Mouse (Mus musculus) heart, adult 2 months (tissue): ENCODE measurements around the gene Pea15a. TPM values are rescaled to one million over a fixed set of nuclear protein-coding genes. Genes with fewer than 3 reads are reported as not detected.

Experiments used
- DNase-seq, 2 experiments: peaks; one replicate each; pipeline ENCODE4 v3.0.0; 2021
- H3K27ac ChIP-seq: fragments of 200-600 bp; 2 replicates; pipeline ENCODE4 v1.8.1; 2022
- H3K27me3 ChIP-seq: fragments of 200-500 bp; 2 replicates; pipeline ENCODE4 v1.6.1; 2012; ENCODE audit warnings: mild to moderate bottlenecking, low read length, inconsistent platforms, mixed read lengths; ENCODE audit not compliant: control insufficient read depth, insufficient read depth
- H3K36me3 ChIP-seq: fragments of 200-500 bp; 2 replicates; pipeline ENCODE4 v1.6.1; 2012; ENCODE audit warnings: low read length, inconsistent platforms; ENCODE audit not compliant: control insufficient read depth, insufficient read depth
- H3K4me1 ChIP-seq: fragments of 200-500 bp; 2 replicates; pipeline ENCODE4 v1.6.1; 2011; ENCODE audit warnings: low read length; ENCODE audit not compliant: control insufficient read depth, insufficient read depth
- H3K4me3 ChIP-seq: fragments of 200-600 bp; 2 replicates; pipeline ENCODE4 v1.8.1; 2022
- H3K79me2 ChIP-seq: fragments of 200-500 bp; replicated peaks from 2 replicates; pipeline ENCODE4 v1.6.1; 2012; ENCODE audit warnings: mild to moderate bottlenecking, inconsistent platforms, low read length, moderate library complexity, mixed read lengths; ENCODE audit not compliant: control insufficient read depth, insufficient read depth
- H3K9ac ChIP-seq: fragments of 200-500 bp; 2 replicates; pipeline ENCODE4 v1.6.1; 2012; ENCODE audit warnings: low read depth, mild to moderate bottlenecking, control low read depth, inconsistent platforms, low read length, mixed read lengths
- CTCF ChIP-seq: fragments of 200-600 bp; IDR thresholded peaks from 2 replicates; pipeline ENCODE4 v1.8.1; 2022; ENCODE audit warnings: antibody characterized with exemption, mild to moderate bottlenecking, moderate library complexity
- EP300 ChIP-seq: fragments of 200-500 bp; IDR thresholded peaks from 2 replicates; pipeline ENCODE4 v1.6.1; 2011; ENCODE audit warnings: low read depth, low read length, control low read depth; ENCODE audit not compliant: insufficient read depth
- POLR2A ChIP-seq: fragments of 200-500 bp; IDR thresholded peaks from 2 replicates; pipeline ENCODE4 v1.6.1; 2011; ENCODE audit warnings: mild to moderate bottlenecking, low read depth, low read length, control low read depth; ENCODE audit not compliant: insufficient read depth
- WGBS: fragments of 180-500 bp; shearing (Covaris S2); methylation state at CpG from one replicate; pipeline ENCODE4 v1.1.7; 2018; 5-methylcytosine and 5-hydroxymethylcytosine counted together
- intact Hi-C: fragments of 180-260 bp; cut with DNase I; formaldehyde crosslinking; loops from one replicate; pipeline ENCODE4 v1.15.1; 2025
- polyA plus RNA-seq: library from polyadenylated mRNA; depleted of rRNA; stranded (reverse); fragments of >200 nt; gene quantifications from 2 replicates; pipeline ENCODE4 v1.2.3, GENCODE M21; 2012
- total RNA-seq, 2 experiments: library from RNA; stranded (reverse); gene quantifications; 2 replicates each; pipeline ENCODE4 v1.2.3; 2021

Gene Pea15a
- total and polyA plus RNA-seq, 3 experiments: 52.2 to 69.8 (median 56.8) TPM

DNA sequence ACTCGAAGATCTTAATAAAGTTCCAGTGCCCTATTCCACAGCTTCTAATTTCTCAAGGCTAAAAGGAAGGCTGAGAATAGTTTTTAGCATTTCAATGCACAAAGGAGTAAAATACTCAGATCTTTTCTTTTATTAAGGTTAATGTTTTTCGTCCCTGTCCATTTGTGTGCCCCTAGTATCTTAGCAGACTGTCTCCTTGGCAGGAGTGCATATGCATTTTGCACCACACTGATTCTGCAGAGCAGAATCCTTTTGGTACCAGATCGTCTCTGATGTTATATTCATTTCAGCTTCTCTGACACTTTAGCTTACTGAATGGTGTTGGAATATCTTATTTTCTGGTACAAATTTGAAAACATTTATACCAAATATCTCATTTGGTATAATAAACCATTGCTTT, 24.8 kb downstream of the Pea15a start:
- H3K9ac ChIP-seq: no peak overlapping the region
- H3K4me1 ChIP-seq: peaks cover 2% of the 10 kb centered on the region
- no peak for TF ChIP-seq POLR2A
- no peak for TF ChIP-seq CTCF
- no peak for TF ChIP-seq EP300
- no peaks in the 10 kb centered on the region; the same call in none of the 2 replicates for H3K79me2 ChIP-seq
- WGBS: 91% methylated on average over 3 of the region's 3 CpGs
- H3K36me3 ChIP-seq: peaks cover 26% of the 10 kb centered on the region
- DNase-seq: no peak
- no peak overlapping the region for H3K4me3 ChIP-seq
- H3K27ac ChIP-seq: no peak overlapping the region; the same call in 1 of the 2 replicates
- no peaks in the 10 kb centered on the region for H3K27me3 ChIP-seq
- intact Hi-C loops: no loop called here

DNA sequence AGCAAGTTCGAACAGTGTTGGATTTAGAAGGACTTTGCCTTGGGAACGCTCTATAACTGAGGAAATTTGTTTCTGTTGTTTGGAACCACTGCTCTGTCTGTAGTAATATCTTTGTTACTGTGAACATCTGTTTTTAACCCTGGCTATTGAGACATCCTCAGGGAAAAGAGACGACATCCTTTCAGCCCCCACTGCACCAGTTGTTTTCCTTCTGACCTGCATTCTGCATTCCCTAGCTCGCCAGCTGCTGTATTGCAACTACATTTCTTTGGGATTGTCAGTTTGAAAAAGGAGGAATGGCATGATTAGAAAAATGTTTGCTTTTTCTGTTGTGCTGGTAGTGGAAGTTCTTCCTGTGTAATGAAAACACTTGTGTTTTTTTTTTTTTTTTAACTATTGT, 25.7 kb downstream of the Pea15a start:
- no peak for DNase-seq
- Histone ChIP-seq H3K9ac (no peak overlapping the region), H3K79me2 (no peaks in the 10 kb centered on the region; the same call in none of the 2 replicates), H3K27ac (peak overlapping the region; percentile 3), H3K27me3 (no peaks in the 10 kb centered on the region), H3K4me1 (peaks cover 2% of the 10 kb centered on the region), H3K4me3 (no peak overlapping the region), H3K36me3 (peaks cover 23% of the 10 kb centered on the region)
- WGBS: 49% methylated on average over 4 of the region's 4 CpGs
- intact Hi-C loops: no loop called here
- TF ChIP-seq EP300: 0 out of 2 replicates have a peak, but pooled peaks have one; percentile 33
- TF ChIP-seq POLR2A: no peak

DNA sequence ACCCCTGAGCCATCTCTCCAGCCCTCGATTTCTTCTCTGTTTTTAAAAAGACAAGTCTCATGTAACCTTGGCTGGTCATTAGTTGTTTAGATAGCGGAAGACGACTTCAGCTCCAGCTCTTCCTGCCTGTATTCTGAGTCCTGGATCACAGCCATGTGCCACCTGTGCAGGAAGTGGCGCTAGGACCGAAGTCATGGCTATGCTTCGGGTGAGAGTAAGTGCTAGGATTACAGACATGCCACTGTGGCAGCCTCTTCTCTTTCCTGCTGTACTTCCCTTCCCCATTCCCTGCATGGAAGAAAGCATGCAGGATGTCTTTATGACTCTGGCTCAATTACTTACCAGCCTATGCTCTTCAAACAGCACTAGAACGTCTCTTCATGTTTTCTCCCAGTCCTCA, 27.5 kb downstream of the Pea15a start:
- intact Hi-C loops: no loop called here
- peaks cover 37% of the 10 kb centered on the region for H3K36me3 ChIP-seq
- TF ChIP-seq EP300: no peak
- TF ChIP-seq CTCF: no peak
- no peak for TF ChIP-seq POLR2A
- no peaks in the 10 kb centered on the region for H3K27me3 ChIP-seq
- H3K79me2 ChIP-seq: no peaks in the 10 kb centered on the region; the same call in none of the 2 replicates
- peaks cover 2% of the 10 kb centered on the region for H3K4me1 ChIP-seq
- no peak overlapping the region; the same call in 1 of the 2 replicates for H3K9ac ChIP-seq
- no peak overlapping the region for H3K4me3 ChIP-seq
- no peak for DNase-seq
- no peak overlapping the region for H3K27ac ChIP-seq
- 36% methylated on average over 7 of the region's 7 CpGs for WGBS

DNA sequence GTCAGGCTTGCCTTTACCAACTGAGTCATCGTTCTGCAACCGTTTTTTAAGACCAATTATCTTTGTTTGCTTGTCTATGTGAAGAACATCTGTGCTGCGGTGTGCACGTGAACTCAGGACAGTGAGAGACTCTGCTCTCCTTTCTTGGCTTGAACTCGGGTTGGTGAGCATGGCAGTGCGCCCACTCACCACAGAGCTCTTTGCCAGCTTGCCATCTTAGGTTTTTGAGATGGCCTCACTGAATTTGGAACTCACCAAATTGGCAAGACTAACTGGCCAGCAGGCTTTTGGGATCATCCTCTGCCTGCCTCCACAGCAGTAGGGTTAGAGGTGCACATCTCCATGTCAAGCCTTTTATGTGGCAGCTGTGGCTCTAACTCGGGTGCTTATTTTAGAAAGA, 28.8 kb downstream of the Pea15a start:
- TF ChIP-seq CTCF: no peak
- H3K27me3 ChIP-seq: no peaks in the 10 kb centered on the region
- peaks cover 44% of the 10 kb centered on the region for H3K36me3 ChIP-seq
- H3K79me2 ChIP-seq: no peaks in the 10 kb centered on the region; the same call in 1 of the 2 replicates
- no peak for DNase-seq
- 67% methylated on average over 7 of the region's 7 CpGs for WGBS
- no peak overlapping the region for H3K4me3 ChIP-seq
- peaks cover 2% of the 10 kb centered on the region for H3K4me1 ChIP-seq
- H3K27ac ChIP-seq: no peak overlapping the region
- intact Hi-C loops: no loop called here
- H3K9ac ChIP-seq: no peak overlapping the region

DNA sequence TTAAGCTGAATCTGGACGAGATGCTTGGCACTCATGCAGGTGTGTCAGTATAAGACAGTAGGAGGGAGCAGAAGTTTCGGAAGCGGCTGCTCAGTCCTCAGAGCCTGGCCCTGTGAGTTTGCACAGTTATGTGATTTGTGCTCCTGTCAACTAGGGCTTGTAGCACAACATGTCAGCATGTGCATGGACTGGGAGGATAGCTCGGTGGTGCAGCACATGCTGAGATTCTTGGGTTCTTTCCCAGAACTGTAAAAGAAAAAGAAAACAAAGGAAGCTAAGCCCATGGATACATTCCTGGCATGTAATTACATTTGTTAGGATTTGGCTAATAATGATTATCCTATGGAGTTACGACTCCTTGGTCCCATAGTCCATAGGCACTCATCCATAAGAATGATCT, 33.4 kb downstream of the Pea15a start:
- H3K9ac ChIP-seq: no peak overlapping the region
- H3K27me3 ChIP-seq: no peaks in the 10 kb centered on the region
- 77% methylated on average over 5 of the region's 5 CpGs for WGBS
- intact Hi-C loops: no loop called here
- no peak overlapping the region for H3K4me3 ChIP-seq
- peaks cover 32% of the 10 kb centered on the region for H3K36me3 ChIP-seq
- TF ChIP-seq POLR2A: no peak
- TF ChIP-seq EP300: no peak
- TF ChIP-seq CTCF: no peak
- peaks cover 3% of the 10 kb centered on the region for H3K79me2 ChIP-seq
- peaks cover 2% of the 10 kb centered on the region; the same call in 1 of the 2 replicates for H3K4me1 ChIP-seq
- no peak overlapping the region for H3K27ac ChIP-seq
- no peak for DNase-seq

DNA sequence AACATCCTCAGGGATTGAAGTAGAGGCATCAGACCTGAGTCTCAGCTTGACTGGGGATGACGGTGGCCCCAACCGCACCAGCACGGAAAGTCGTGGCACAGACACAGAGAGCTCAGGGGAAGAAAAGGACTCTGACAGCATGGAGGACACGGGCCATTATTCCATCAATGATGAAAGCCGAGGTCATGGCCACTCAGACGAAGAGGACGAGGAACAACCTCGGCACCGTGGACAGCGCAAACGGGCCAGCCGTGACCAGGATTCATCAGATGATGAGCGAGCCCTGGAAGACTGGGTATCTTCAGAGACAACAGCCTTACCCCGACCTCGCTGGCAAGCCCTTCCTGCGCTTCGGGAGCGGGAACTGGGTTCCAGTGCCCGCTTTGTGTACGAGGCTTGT, 34.2 kb downstream of the Pea15a start:
- Histone ChIP-seq H3K4me3 (no peak overlapping the region), H3K27me3 (no peaks in the 10 kb centered on the region)

More for the DNA sequence above, 34.2 kb downstream of the Pea15a start:
- peaks cover 3% of the 10 kb centered on the region for H3K79me2 ChIP-seq
- no peak overlapping the region for H3K9ac ChIP-seq
- no peak for TF ChIP-seq CTCF
- TF ChIP-seq POLR2A: no peak
- TF ChIP-seq EP300: no peak
- peaks cover 2% of the 10 kb centered on the region; the same call in 1 of the 2 replicates for H3K4me1 ChIP-seq
- WGBS: 90% methylated on average over 21 of the region's 21 CpGs
- DNase-seq: no peak
- H3K27ac ChIP-seq: no peak overlapping the region
- intact Hi-C loops: no loop called here
- peaks cover 30% of the 10 kb centered on the region for H3K36me3 ChIP-seq
